Mouse (Mus musculus): ENCODE measurements at regions not wholly inside any gene's neighbourhood (a gene's known extent, or its start where the extent isn't known, plus 50 kb on each side); places are given as distances from the start of the nearest gene placed in this dataset.

DNA sequence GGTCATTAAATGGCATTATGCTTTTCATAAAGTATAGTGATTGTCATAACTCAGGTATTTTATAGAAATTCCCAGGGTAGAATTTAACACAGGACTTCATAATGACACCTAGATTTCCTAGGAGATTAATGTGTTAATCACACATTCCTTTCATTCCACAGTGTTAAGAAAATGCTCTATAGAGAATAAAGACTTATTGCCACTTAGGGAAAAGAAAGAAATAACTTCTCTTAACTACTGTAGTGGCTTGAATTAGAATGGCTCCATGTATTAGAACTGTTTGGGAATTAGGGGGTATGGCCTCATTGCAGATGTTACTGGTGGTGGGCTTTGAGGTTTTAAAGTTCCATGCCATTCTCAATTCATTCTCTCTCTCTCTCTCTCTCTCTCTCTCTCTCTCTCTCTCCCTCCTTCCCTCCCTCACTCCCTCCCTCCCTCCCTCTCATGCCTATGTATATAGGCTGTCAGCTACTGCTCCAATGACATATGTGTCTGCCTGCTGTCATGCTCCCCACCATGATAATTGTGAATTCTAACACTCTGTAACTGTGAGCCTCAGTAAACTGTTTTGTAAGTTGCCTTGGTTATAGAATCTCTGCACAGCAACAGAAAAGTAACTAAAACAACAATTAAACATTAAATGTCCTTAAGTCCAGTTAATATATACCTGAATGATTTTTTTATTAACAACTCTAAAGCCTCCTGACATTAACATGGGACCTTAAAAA is 425.1 kb upstream of the Depdc1a start:
- no peak overlapping the region for H3K9ac ChIP-seq (replicated peaks; ENCODE audit: low read depth, low read length)
- no peak for ATAC-seq (ENCODE audit: low read depth)
- H3K4me3 ChIP-seq (ENCODE audit: low read depth, low read length) = no peak overlapping the region
- no peaks in the 10 kb centered on the region for H3K9me3 ChIP-seq (ENCODE audit: control insufficient read depth, low read length)
- no peaks in the 10 kb centered on the region for H3K27me3 ChIP-seq (ENCODE audit: control insufficient read depth, insufficient read depth, low read length)
- no peak overlapping the region for H3K27ac ChIP-seq (ENCODE audit: low read depth, low read length)
- no peak overlapping the region for H3K4me2 ChIP-seq (ENCODE audit: low read depth, low read length)
- no peaks in the 10 kb centered on the region for H3K4me1 ChIP-seq (ENCODE audit: control insufficient read depth, insufficient read depth, low read length)
- no peaks in the 10 kb centered on the region for H3K36me3 ChIP-seq (ENCODE audit: control insufficient read depth, insufficient read depth, low read length)

DNA sequence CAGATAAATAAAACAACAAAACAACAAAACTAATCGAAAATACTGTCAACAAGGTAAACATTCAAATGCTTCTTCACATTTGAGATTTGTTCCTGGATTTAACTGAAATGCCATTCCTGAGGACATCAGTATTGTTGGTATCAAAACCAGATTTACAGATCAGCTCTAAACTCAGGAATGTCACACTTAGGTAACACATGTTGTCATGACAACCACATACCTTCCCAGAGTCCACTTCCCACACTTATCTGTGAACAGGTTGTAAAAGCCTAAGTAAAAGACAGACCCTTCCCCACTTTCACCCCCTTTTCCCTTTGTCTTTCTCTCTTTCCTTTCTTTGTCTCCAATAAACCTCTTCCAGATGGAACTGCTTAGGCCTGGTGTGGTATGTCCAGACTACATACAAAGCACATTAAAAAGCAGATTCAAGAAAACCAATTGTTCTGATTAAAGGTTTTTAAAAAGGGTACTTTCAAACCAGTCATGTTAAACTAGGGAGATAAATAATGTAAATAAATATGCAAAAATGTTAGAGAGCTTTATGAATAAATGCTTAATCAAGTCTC is 438.2 kb upstream of the Depdc1a start:
- Histone ChIP-seq H3K4me1 (ENCODE audit: control insufficient read depth, insufficient read depth, low read length) (no peaks in the 10 kb centered on the region), H3K36me3 (ENCODE audit: control insufficient read depth, insufficient read depth, low read length) (no peaks in the 10 kb centered on the region), H3K4me2 (ENCODE audit: low read depth, low read length) (no peak overlapping the region), H3K9me3 (ENCODE audit: control insufficient read depth, low read length) (no peaks in the 10 kb centered on the region), H3K27me3 (ENCODE audit: control insufficient read depth, insufficient read depth, low read length) (no peaks in the 10 kb centered on the region), H3K9ac (replicated peaks; ENCODE audit: low read depth, low read length) (no peak overlapping the region), H3K27ac (ENCODE audit: low read depth, low read length) (no peak overlapping the region), H3K4me3 (ENCODE audit: low read depth, low read length) (no peak overlapping the region)
- WGBS = 88% methylated on average over 1 of the region's 1 CpGs
- ATAC-seq (ENCODE audit: low read depth) = no peak

DNA sequence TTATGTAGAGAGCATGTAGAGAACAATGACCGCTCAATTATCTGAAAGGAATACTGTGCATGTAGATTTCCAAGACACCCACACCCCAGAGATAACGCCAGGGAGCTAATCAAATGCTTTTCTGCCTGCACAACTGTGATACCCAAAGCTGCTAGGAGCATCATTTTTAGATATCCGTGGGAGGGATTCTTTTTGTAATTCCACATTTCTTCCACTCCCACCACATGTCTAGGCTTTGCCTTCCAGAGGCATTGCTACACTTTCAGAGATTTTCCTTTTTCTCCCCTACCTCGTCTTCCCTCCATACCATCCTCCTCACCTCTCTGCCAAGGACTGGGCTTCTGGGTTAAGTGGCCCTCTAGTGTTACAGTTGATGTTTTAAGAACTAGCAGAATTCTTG is 460.4 kb upstream of the Depdc1a start:
- H3K4me3 ChIP-seq (ENCODE audit: low read depth, low read length) = no peak overlapping the region
- H3K27ac ChIP-seq (ENCODE audit: low read depth, low read length) = no peak overlapping the region
- no peak overlapping the region for H3K9ac ChIP-seq (replicated peaks; ENCODE audit: low read depth, low read length)
- 74% methylated on average over 4 of the region's 4 CpGs for WGBS
- H3K4me2 ChIP-seq (ENCODE audit: low read depth, low read length) = no peak overlapping the region
- H3K9me3 ChIP-seq (ENCODE audit: control insufficient read depth, low read length) = no peaks in the 10 kb centered on the region
- no peak for ATAC-seq (ENCODE audit: low read depth)
- no peaks in the 10 kb centered on the region for H3K36me3 ChIP-seq (ENCODE audit: control insufficient read depth, insufficient read depth, low read length)
- H3K4me1 ChIP-seq (ENCODE audit: control insufficient read depth, insufficient read depth, low read length) = no peaks in the 10 kb centered on the region
- H3K27me3 ChIP-seq (ENCODE audit: control insufficient read depth, insufficient read depth, low read length) = no peaks in the 10 kb centered on the region

DNA sequence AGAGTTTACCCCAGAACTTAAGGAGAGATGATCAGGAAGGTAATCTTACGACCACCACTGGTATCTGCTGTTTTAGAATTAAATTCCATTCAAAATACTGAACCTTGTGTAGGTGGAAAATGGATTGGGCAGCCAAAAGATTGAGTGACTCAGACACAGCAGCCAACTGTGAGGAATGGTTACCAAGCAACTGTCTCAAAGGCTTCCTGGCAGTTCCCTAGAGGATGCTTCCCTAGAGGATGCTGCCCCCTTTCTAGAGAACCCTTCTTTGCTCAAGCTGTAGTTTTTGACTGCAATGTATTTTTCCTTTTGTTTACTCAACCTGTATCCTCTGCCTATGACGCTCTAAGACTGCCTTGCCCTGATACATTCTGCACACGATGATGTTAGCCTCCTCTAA is 463.7 kb upstream of the Depdc1a start:
- 89% methylated on average over 3 of the region's 3 CpGs for WGBS
- no peak overlapping the region for H3K9ac ChIP-seq (replicated peaks; ENCODE audit: low read depth, low read length)
- no peak overlapping the region for H3K4me2 ChIP-seq (ENCODE audit: low read depth, low read length)
- no peak overlapping the region for H3K4me3 ChIP-seq (ENCODE audit: low read depth, low read length)
- no peaks in the 10 kb centered on the region for H3K27me3 ChIP-seq (ENCODE audit: control insufficient read depth, insufficient read depth, low read length)
- H3K36me3 ChIP-seq (ENCODE audit: control insufficient read depth, insufficient read depth, low read length) = no peaks in the 10 kb centered on the region
- H3K9me3 ChIP-seq (ENCODE audit: control insufficient read depth, low read length) = no peaks in the 10 kb centered on the region
- ATAC-seq (ENCODE audit: low read depth) = no peak
- H3K4me1 ChIP-seq (ENCODE audit: control insufficient read depth, insufficient read depth, low read length) = no peaks in the 10 kb centered on the region
- H3K27ac ChIP-seq (ENCODE audit: low read depth, low read length) = no peak overlapping the region

DNA sequence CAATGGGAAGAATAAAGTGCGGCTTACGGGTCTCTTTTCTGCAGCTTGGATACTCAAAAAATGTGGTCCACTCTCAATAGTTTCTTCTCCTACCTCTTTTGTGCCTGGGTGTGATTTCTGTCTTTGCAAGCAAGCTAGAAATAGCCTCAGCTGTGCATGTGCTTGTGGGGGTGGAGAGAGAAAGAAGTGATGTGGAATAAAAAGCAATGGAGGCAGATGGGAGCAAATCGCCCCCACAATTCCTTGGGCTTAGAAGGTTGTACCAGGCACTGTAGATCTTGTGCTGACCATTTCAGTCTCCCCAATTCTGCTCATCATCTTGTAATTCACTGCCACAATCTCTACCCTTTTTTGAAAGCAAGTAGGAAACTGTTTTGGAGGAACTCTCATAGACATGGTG is 464.6 kb upstream of the Depdc1a start:
- H3K4me3 ChIP-seq (ENCODE audit: low read depth, low read length) = no peak overlapping the region
- no peaks in the 10 kb centered on the region for H3K36me3 ChIP-seq (ENCODE audit: control insufficient read depth, insufficient read depth, low read length)
- 89% methylated on average over 3 of the region's 3 CpGs for WGBS
- no peak for ATAC-seq (ENCODE audit: low read depth)
- no peak overlapping the region for H3K9ac ChIP-seq (replicated peaks; ENCODE audit: low read depth, low read length)
- no peaks in the 10 kb centered on the region for H3K9me3 ChIP-seq (ENCODE audit: control insufficient read depth, low read length)
- H3K4me2 ChIP-seq (ENCODE audit: low read depth, low read length) = no peak overlapping the region
- no peak overlapping the region for H3K27ac ChIP-seq (ENCODE audit: low read depth, low read length)
- H3K4me1 ChIP-seq (ENCODE audit: control insufficient read depth, insufficient read depth, low read length) = no peaks in the 10 kb centered on the region
- H3K27me3 ChIP-seq (ENCODE audit: control insufficient read depth, insufficient read depth, low read length) = no peaks in the 10 kb centered on the region

DNA sequence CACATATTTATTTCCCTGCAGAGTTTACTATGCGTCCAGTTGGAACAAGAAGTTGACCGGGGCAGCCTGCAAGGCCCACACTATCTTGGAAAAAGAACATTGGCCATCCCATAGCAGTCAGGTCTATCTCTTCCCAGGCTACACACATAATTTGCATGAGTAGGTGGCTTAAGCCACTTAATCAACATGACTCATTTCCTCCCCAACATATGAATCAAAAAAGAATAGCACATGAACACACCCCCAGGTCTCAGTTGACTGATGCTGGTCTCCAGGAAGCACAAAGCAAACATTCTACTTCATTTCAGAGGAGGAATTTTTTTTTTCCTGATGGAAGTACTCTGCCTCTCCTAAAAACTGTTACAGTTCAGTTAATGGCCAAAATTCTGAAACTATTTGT is 465.3 kb upstream of the Depdc1a start:
- no peak for ATAC-seq (ENCODE audit: low read depth)
- H3K27ac ChIP-seq (ENCODE audit: low read depth, low read length) = no peak overlapping the region
- no peaks in the 10 kb centered on the region for H3K36me3 ChIP-seq (ENCODE audit: control insufficient read depth, insufficient read depth, low read length)
- no peak overlapping the region for H3K9ac ChIP-seq (replicated peaks; ENCODE audit: low read depth, low read length)
- H3K9me3 ChIP-seq (ENCODE audit: control insufficient read depth, low read length) = no peaks in the 10 kb centered on the region
- H3K27me3 ChIP-seq (ENCODE audit: control insufficient read depth, insufficient read depth, low read length) = no peaks in the 10 kb centered on the region
- WGBS = 89% methylated on average over 2 of the region's 2 CpGs
- no peak overlapping the region for H3K4me3 ChIP-seq (ENCODE audit: low read depth, low read length)
- H3K4me2 ChIP-seq (ENCODE audit: low read depth, low read length) = no peak overlapping the region
- H3K4me1 ChIP-seq (ENCODE audit: control insufficient read depth, insufficient read depth, low read length) = no peaks in the 10 kb centered on the region

DNA sequence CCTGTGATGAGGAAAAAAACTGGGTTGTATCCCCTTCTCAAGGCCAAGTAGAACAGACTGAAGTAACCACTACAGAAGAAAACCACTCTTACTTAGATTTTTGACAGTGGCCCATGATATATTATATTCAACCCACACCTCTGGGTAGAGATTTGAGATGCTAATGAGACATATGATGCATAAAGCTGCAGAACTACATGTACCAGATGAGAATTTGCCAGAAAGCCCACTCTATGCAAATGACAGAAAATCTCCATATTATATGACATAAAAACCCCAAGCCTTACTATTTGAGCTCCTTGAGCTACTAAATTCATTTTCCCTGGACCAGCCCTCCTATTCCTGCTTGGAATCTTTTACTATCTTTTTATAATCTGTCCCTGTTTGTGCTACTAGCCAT is 458.4 kb upstream of the Lrrc7 start:
- H3K27me3 ChIP-seq (ENCODE audit: control insufficient read depth, insufficient read depth, low read length) = no peaks in the 10 kb centered on the region
- H3K27ac ChIP-seq (ENCODE audit: low read depth, low read length) = no peak overlapping the region
- no peak for ATAC-seq (ENCODE audit: low read depth)
- no peak overlapping the region for H3K4me3 ChIP-seq (ENCODE audit: low read depth, low read length)
- no peak overlapping the region for H3K9ac ChIP-seq (replicated peaks; ENCODE audit: low read depth, low read length)
- H3K4me1 ChIP-seq (ENCODE audit: control insufficient read depth, insufficient read depth, low read length) = no peaks in the 10 kb centered on the region
- H3K4me2 ChIP-seq (ENCODE audit: low read depth, low read length) = no peak overlapping the region
- H3K36me3 ChIP-seq (ENCODE audit: control insufficient read depth, insufficient read depth, low read length) = no peaks in the 10 kb centered on the region
- no peaks in the 10 kb centered on the region for H3K9me3 ChIP-seq (ENCODE audit: control insufficient read depth, low read length)

DNA sequence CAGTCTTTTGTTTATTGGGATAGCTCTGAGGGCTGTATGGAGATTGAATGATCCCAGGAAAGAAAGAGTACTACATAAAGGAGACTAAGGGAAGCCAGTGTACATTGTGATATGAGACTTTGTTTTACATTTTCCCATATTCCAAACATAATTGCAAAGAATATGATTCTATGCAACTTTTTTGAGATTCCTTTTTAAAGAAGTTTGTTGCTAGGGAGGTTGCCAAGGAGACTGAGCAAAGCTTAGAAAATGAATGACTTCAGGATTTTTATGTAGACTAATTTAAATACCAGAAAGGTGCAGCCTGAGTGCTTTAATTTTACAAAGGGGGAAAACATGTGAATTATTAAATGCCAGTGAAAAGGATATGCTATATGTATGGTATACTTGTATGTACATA is 455.2 kb upstream of the Lrrc7 start:
- Histone ChIP-seq H3K27me3 (ENCODE audit: control insufficient read depth, insufficient read depth, low read length) (no peaks in the 10 kb centered on the region), H3K4me1 (ENCODE audit: control insufficient read depth, insufficient read depth, low read length) (no peaks in the 10 kb centered on the region), H3K9me3 (ENCODE audit: control insufficient read depth, low read length) (no peaks in the 10 kb centered on the region), H3K27ac (ENCODE audit: low read depth, low read length) (no peak overlapping the region), H3K4me3 (ENCODE audit: low read depth, low read length) (no peak overlapping the region), H3K4me2 (ENCODE audit: low read depth, low read length) (no peak overlapping the region), H3K36me3 (ENCODE audit: control insufficient read depth, insufficient read depth, low read length) (no peaks in the 10 kb centered on the region), H3K9ac (replicated peaks; ENCODE audit: low read depth, low read length) (no peak overlapping the region)
- ATAC-seq (ENCODE audit: low read depth) = no peak

DNA sequence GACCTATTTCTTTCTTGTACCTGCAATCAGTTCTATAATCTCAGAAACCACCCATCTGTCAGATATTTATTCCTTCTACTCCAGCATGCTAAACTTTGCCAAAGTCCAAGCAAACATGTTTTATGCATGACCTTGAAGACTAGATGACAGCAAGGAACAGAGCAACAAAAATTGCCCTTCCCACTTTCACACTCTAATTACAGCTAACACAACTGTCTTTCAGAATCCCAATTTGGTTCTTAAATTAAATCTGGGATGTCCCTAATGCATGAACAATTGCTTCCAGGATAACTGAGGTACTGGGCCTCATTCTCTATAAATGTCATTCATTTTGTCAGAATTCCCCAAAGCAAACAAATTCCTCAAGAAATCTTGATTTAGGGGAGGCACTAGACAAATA is 454.4 kb upstream of the Lrrc7 start:
- H3K9ac ChIP-seq (replicated peaks; ENCODE audit: low read depth, low read length) = no peak overlapping the region
- H3K4me2 ChIP-seq (ENCODE audit: low read depth, low read length) = no peak overlapping the region
- no peak for ATAC-seq (ENCODE audit: low read depth)
- H3K4me3 ChIP-seq (ENCODE audit: low read depth, low read length) = no peak overlapping the region
- H3K27me3 ChIP-seq (ENCODE audit: control insufficient read depth, insufficient read depth, low read length) = no peaks in the 10 kb centered on the region
- H3K4me1 ChIP-seq (ENCODE audit: control insufficient read depth, insufficient read depth, low read length) = no peaks in the 10 kb centered on the region
- no peak overlapping the region for H3K27ac ChIP-seq (ENCODE audit: low read depth, low read length)
- no peaks in the 10 kb centered on the region for H3K36me3 ChIP-seq (ENCODE audit: control insufficient read depth, insufficient read depth, low read length)
- H3K9me3 ChIP-seq (ENCODE audit: control insufficient read depth, low read length) = no peaks in the 10 kb centered on the region

Measured in neural tube, embryonic 14.5 days (tissue).